Mouse (Mus musculus) frontal cortex, postnatal 10 days (tissue): ENCODE data around the gene Mtcp1.

Experiments
- DNase-seq, 2 experiments: peaks; one replicate each; pipeline ENCODE4 v3.0.0; 2022; ENCODE audit warnings: low spot score in 2 of 2, mixed read lengths in 1 of 2

Gene Mtcp1

DNA sequence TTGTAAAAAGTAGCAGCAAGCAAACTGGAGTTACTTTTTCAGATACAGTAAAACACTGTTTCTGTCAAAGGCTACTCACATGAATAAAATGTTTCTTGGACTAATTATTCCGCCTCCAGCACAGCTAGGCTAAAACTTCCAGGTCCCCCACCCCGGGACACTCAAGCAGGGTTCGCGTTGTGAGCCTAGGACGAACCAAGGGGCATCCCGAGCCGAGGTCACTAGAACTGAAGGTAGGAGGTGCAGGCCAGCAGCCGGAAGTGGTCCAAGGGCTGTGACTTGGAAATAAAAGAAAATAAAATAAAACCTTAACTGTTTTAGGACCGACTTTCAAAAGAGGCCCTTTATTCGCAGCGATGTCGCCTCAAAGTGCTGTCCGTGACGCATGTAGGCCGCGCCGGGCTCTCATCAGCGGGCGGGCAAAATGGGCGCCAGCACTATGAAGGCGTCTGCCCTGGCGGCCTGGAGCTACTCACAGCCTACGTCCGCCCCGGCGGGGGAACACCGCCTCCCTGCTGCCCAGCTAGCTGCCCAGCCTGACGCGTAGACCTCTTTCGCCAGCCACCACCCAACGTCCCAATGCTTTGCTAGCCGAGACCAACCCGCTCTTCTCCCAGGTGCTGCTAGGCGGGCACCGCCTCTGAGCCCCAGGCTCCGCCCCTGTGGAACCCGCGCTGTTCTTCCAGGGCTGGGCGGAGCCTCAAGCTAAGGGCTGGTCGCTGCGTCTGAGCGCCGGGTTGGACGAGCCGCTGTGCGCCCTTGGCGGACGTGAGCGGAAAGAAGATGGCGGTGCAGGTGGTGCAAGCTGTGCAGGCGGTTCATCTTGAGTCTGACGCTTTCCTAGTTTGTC, at the start of gene Mtcp1, which contains the start of the genes Cmc4 and Brcc3:
Gene Mtcp1, minus strand, starts transcription at position 653 of the 850 bp plus-strand sequence.
Gene Cmc4, minus strand, starts transcription at position 649 of the 850 bp plus-strand sequence.
Gene Brcc3, plus strand, starts transcription at position 693 of the 850 bp plus-strand sequence.
- DNase-seq, result peak; percentile 80 to 83

GRCm38 (mm10) chrX:75454597-75454996, 38.2 kb upstream of the Mtcp1 start:
- DNase-seq, result no peak

- no peak for DNase-seq
These were observed 6.7 kb downstream of the Mtcp1 start for GRCm38 (mm10) chrX:75409711-75410110.

- DNase-seq, result no peak
These were observed 13.0 kb downstream of the Mtcp1 start for GRCm38 (mm10) chrX:75403350-75403749.

DNA sequence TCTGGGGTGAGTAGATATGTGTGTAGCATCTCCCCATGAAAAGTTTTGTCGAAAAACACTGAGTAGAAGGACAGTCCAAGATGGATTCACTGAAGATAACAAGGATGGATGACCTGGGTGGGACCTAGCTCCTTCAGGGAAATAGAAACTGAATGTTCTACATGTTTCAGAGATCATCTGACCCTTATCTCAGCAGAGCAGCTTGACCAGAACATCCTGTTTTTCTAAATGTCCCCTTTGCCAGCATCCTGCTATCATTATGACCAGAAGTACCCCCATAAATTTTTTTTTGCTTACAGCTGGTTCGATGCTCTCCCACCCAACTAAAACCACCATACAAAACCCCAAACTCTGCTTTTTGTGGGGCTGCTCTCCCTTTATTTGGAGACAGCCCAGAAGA, 13.7 kb downstream of the Mtcp1 start:
- DNase-seq, result no peak

- no peak for DNase-seq
These were observed 16.9 kb downstream of the Mtcp1 start for GRCm38 (mm10) chrX:75399471-75399870.

DNA sequence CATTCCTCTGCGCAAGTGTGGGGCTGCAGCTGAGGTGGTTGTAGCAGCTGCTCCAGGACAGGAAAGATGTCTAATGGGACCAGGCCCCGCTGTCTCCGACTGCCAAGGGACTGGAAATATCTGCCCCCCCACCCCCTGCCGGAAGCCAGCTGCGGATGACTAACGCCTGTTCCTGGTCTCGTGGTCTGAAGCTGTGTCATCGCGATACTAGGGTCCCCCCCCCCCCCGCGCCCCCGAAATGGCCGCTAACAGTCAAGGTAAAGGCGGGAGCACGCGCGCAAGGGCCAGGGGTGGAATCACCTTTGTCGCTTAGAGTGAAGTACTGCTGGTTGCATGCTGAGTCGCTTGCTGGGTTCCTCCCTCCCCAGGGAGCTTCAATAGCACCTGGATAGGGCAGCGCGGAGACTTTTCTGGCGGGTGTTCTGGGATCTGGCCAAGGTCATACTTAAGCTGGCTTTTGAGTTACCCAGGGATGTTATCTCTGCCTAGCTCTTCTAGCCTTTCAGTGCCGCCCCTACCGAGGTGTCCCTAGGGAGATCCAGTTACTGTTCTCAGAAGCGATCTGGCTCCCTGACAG, 34.1 kb downstream of the Mtcp1 start, which contains the start of the genes Fundc2 and F8:
Gene Fundc2, plus strand, starts transcription at position 205 of the 577 bp plus-strand sequence.
Gene F8, minus strand, starts transcription at position 421 of the 577 bp plus-strand sequence.
- peak; percentile 40 to 77 for DNase-seq

GRCm38 (mm10) chrX:75381699-75382098, 34.7 kb downstream of the Mtcp1 start:
- DNase-seq, result no peak

GRCm38 (mm10) chrX:75381176-75381575, 35.2 kb downstream of the Mtcp1 start:
- no peak for DNase-seq

- no peak for DNase-seq
These were observed 39.6 kb downstream of the Mtcp1 start for GRCm38 (mm10) chrX:75376815-75377214.

- DNase-seq, result no peak
These were observed 43.5 kb downstream of the Mtcp1 start for GRCm38 (mm10) chrX:75372666-75373425.

DNA sequence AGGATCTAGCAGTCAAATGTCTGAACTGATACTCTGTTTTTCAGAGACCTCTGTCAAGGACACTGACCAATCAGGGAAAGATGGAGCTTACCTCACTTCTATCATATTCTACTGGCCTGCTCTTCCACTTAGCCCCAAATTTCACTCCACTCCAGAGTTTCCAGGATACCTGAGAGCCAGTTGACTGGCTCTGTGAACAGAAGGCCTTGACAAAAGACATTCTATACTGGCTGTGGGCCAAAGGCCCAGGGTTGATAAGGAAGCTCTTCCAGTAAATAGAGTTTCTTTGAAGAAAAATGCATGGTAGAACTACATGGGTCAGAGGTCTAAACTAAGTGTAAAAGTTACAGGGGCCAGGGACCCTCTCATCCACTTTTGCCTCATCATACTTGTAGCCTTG, 46.2 kb downstream of the Mtcp1 start:
- DNase-seq, result no peak
